Mouse (Mus musculus) neural tube, embryonic 14.5 days (tissue): ENCODE measurements at regions not wholly inside any gene's neighbourhood (a gene's known extent, or its start where the extent isn't known, plus 50 kb on each side); places are given as distances from the start of the nearest gene placed in this dataset.

ENCODE experiments used
- ATAC-seq: fragments of 200-750 bp; cut with Nextera tagmentation; 2 replicates; pipeline ENCODE4 v1.8.0; 2017; ENCODE audit warnings: low read depth, mild to moderate bottlenecking, moderate TSS enrichment, moderate library complexity
- H3K27ac ChIP-seq: fragments of 300-500 bp; sonication (generic); 2 replicates; pipeline ENCODE4 v1.5.1; 2014; ENCODE audit warnings: low read depth, mild to moderate bottlenecking, control low read depth, low read length, moderate library complexity, mixed read lengths
- H3K27me3 ChIP-seq: fragments of 300-500 bp; sonication (generic); 2 replicates; pipeline ENCODE4 v1.6.1; 2014; ENCODE audit warnings: low read length; ENCODE audit not compliant: control insufficient read depth, insufficient read depth
- H3K36me3 ChIP-seq: fragments of 300-500 bp; sonication (generic); 2 replicates; pipeline ENCODE4 v1.6.1; 2014; ENCODE audit warnings: low read length, mixed read lengths; ENCODE audit not compliant: control insufficient read depth, insufficient read depth
- H3K4me1 ChIP-seq: fragments of 300-500 bp; sonication (generic); 2 replicates; pipeline ENCODE4 v1.6.1; 2014; ENCODE audit warnings: low read length; ENCODE audit not compliant: control insufficient read depth, insufficient read depth
- H3K4me2 ChIP-seq: fragments of 300-500 bp; sonication (generic); 2 replicates; pipeline ENCODE4 v1.6.1; 2014; ENCODE audit warnings: mild to moderate bottlenecking, low read depth, low read length, control low read depth
- H3K4me3 ChIP-seq: fragments of 300-500 bp; sonication (generic); 2 replicates; pipeline ENCODE4 v1.5.1; 2014; ENCODE audit warnings: low read depth, low read length, control low read depth, mixed read lengths
- H3K9ac ChIP-seq: fragments of 300-500 bp; sonication (generic); replicated peaks from 2 replicates; pipeline ENCODE4 v1.6.1; 2014; ENCODE audit warnings: low read depth, mild to moderate bottlenecking, control low read depth, low read length, mixed read lengths
- H3K9me3 ChIP-seq: fragments of 300-500 bp; sonication (generic); 2 replicates; pipeline ENCODE4 v1.6.1; 2016; ENCODE audit warnings: low read length; ENCODE audit not compliant: control insufficient read depth
- WGBS: fragments of 180-500 bp; shearing (Covaris S2); extraction: QIAGEN DNeasy Blood & Tissue Kit; methylation state at CpG from one replicate; pipeline ENCODE4 v1.1.7; 2014; 5-methylcytosine and 5-hydroxymethylcytosine counted together

- Histone ChIP-seq H3K4me2 (no peak overlapping the region), H3K27me3 (no peaks in the 10 kb centered on the region), H3K27ac (no peak overlapping the region), H3K4me1 (no peaks in the 10 kb centered on the region; the same call in 1 of the 2 replicates), H3K9ac (no peak overlapping the region), H3K36me3 (no peaks in the 10 kb centered on the region), H3K4me3 (no peak overlapping the region), H3K9me3 (no peaks in the 10 kb centered on the region)
- no peak for ATAC-seq
- 53% methylated on average over 6 of the region's 6 CpGs for WGBS
Observed at GRCm38 (mm10) chr10:21456991-21457390, 79.9 kb downstream of the Aldh8a1 start.

GRCm38 (mm10) chr10:21458608-21459007 is 81.5 kb downstream of the Aldh8a1 start:
- no peaks in the 10 kb centered on the region for H3K9me3 ChIP-seq
- H3K27ac ChIP-seq = no peak overlapping the region
- ATAC-seq = no peak
- no peak overlapping the region for H3K9ac ChIP-seq
- no peaks in the 10 kb centered on the region for H3K36me3 ChIP-seq
- H3K4me1 ChIP-seq = no peaks in the 10 kb centered on the region; the same call in 1 of the 2 replicates
- H3K4me3 ChIP-seq = no peak overlapping the region
- no peak overlapping the region for H3K4me2 ChIP-seq
- H3K27me3 ChIP-seq = no peaks in the 10 kb centered on the region

DNA sequence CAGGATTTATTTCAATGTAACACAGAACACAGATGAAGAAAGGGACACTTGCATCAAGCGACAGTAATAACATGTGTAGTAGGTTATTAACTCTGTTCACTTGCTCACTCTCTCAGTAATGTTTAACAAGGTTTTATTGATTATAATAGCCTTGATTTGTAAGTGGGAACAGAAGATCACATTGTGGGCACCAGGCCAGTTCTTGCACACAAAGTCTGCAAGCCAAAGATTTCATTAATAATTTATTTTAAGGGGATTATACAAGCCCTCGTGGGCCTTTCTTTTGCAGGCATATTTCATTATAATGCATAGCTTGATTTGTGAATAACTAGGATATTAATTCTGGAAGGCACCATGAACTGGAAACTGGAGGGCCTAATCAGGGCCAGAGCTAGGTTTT is 83.0 kb downstream of the Aldh8a1 start:
- H3K4me3 ChIP-seq = no peak overlapping the region
- H3K4me2 ChIP-seq = no peak overlapping the region
- H3K36me3 ChIP-seq = no peaks in the 10 kb centered on the region
- H3K9me3 ChIP-seq = no peaks in the 10 kb centered on the region
- ATAC-seq = no peak
- H3K27ac ChIP-seq = no peak overlapping the region
- H3K27me3 ChIP-seq = 0 out of 2 replicates have a peak, but pooled peaks cover 3% of the 10 kb centered on the region
- H3K9ac ChIP-seq = no peak overlapping the region
- no peaks in the 10 kb centered on the region; the same call in 1 of the 2 replicates for H3K4me1 ChIP-seq
- WGBS = 59% methylated on average over 2 of the region's 2 CpGs

DNA sequence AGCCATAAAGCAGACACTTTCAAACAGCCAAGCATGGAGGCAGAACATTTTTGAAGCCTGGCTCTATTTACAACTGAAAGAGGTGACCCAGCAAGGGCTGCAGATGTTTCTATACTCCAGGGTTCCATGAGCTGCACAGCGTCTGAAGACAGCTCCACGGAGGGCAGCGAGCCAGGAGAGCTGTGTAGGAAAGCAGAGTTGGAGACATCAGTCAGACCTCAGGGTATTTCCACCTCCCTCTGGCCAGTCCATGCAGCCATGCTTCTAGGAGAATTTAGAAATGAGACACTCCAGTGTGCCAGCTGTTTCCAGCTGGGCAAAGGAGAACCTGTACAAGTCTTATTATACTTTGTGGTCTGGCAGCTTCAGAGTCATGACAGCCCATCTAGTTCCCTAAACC is 85.8 kb downstream of the Aldh8a1 start:
- Histone ChIP-seq H3K4me2 (no peak overlapping the region), H3K9ac (no peak overlapping the region), H3K4me1 (no peaks in the 10 kb centered on the region), H3K36me3 (no peaks in the 10 kb centered on the region), H3K27ac (no peak overlapping the region), H3K4me3 (no peak overlapping the region), H3K9me3 (no peaks in the 10 kb centered on the region), H3K27me3 (0 out of 2 replicates have a peak, but pooled peaks cover 3% of the 10 kb centered on the region)
- no peak for ATAC-seq
- WGBS = 68% methylated on average over 3 of the region's 3 CpGs

DNA sequence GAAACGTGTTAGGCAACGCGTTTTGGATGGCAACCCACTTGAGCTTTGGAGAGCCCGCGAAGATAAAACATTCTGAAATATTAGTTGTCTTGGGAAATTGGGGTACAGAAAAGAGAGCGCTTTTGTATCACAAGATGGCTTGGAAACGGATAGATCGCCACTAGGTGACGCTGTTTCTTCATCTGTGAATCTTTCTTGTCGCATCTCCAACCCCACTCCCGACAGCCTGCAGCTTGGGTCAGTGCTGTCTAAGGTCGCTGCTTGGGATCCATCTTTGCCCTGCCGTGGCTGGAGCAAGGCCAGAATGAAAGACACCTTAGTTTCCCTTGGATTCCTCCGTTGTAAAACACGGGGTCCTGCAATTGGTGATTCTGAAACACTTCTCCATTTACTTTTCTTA is 88.3 kb downstream of the Aldh8a1 start:
- H3K9me3 ChIP-seq = no peaks in the 10 kb centered on the region
- WGBS = 5% methylated on average over 15 of the region's 15 CpGs
- no peaks in the 10 kb centered on the region for H3K36me3 ChIP-seq
- no peak overlapping the region for H3K9ac ChIP-seq
- 0 out of 2 replicates have a peak, but pooled peaks cover 3% of the 10 kb centered on the region for H3K27me3 ChIP-seq
- peak; percentile 80 for ATAC-seq
- no peak overlapping the region for H3K4me3 ChIP-seq
- no peak overlapping the region for H3K27ac ChIP-seq
- no peaks in the 10 kb centered on the region for H3K4me1 ChIP-seq
- H3K4me2 ChIP-seq = no peak overlapping the region

DNA sequence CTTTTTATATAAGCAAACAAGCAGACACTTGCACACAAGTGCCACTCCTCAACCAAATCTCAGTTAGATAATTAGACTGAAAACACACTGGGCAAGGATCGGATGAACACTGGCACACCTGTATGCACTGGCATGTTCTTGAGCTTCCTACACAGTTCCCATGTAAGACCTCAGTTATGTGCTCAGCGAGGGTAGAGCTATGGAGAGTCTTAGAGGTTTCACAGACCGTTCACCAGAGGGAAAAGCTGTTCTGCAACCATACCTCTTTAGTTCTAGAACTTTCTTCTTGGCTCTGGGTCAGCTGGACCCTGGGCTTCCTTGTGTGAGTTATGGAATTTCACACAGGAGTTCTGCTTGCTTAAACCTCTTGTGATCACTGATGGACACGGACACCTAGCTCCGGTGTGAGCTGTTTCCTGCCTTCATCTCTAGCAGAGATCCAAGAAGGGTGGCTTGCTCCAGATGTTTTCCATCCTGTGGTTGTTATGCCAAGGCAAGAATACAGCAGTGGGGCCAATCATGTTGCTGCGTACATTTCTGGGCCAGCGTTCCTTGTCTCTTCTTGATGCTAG is 88.8 kb downstream of the Aldh8a1 start:
- H3K27me3 ChIP-seq = 0 out of 2 replicates have a peak, but pooled peaks cover 3% of the 10 kb centered on the region
- H3K4me1 ChIP-seq = no peaks in the 10 kb centered on the region
- no peak overlapping the region for H3K4me2 ChIP-seq
- no peaks in the 10 kb centered on the region for H3K9me3 ChIP-seq
- no peak for ATAC-seq
- 76% methylated on average over 7 of the region's 7 CpGs for WGBS
- H3K36me3 ChIP-seq = no peaks in the 10 kb centered on the region
- no peak overlapping the region for H3K27ac ChIP-seq
- H3K4me3 ChIP-seq = no peak overlapping the region
- no peak overlapping the region for H3K9ac ChIP-seq

GRCm38 (mm10) chr10:21467425-21468085 is 90.5 kb downstream of the Aldh8a1 start:
- Histone ChIP-seq H3K9ac (no peak overlapping the region), H3K4me1 (no peaks in the 10 kb centered on the region), H3K27me3 (0 out of 2 replicates have a peak, but pooled peaks cover 3% of the 10 kb centered on the region), H3K4me2 (no peak overlapping the region), H3K9me3 (no peaks in the 10 kb centered on the region), H3K27ac (no peak overlapping the region), H3K4me3 (no peak overlapping the region), H3K36me3 (no peaks in the 10 kb centered on the region)
- ATAC-seq = peak; percentile 30; the same call in 1 of the 2 replicates
- WGBS = 12% methylated on average over 4 of the region's 4 CpGs

- Histone ChIP-seq H3K4me1 (no peaks in the 10 kb centered on the region), H3K4me2 (no peak overlapping the region), H3K4me3 (no peak overlapping the region), H3K36me3 (no peaks in the 10 kb centered on the region), H3K9ac (no peak overlapping the region), H3K27me3 (0 out of 2 replicates have a peak, but pooled peaks cover 3% of the 10 kb centered on the region), H3K9me3 (no peaks in the 10 kb centered on the region), H3K27ac (no peak overlapping the region)
- 57% methylated on average over 10 of the region's 10 CpGs for whole genome bisulfite sequencing
- no peak for ATAC-seq
Observed at GRCm38 (mm10) chr10:21468421-21468820, 91.3 kb downstream of the Aldh8a1 start.

- Histone ChIP-seq H3K4me3 (no peak overlapping the region), H3K27me3 (no peaks in the 10 kb centered on the region), H3K36me3 (no peaks in the 10 kb centered on the region), H3K4me1 (no peaks in the 10 kb centered on the region), H3K9ac (no peak overlapping the region), H3K9me3 (no peaks in the 10 kb centered on the region), H3K4me2 (no peak overlapping the region), H3K27ac (no peak overlapping the region)
- 43% methylated on average over 1 of the region's 1 CpGs for WGBS
- ATAC-seq = no peak
Observed at GRCm38 (mm10) chr10:21469961-21470360, 92.9 kb downstream of the Aldh8a1 start.
